20 mouse cellular contexts compared by ENCODE assay signal in the genomic region with DNA sequence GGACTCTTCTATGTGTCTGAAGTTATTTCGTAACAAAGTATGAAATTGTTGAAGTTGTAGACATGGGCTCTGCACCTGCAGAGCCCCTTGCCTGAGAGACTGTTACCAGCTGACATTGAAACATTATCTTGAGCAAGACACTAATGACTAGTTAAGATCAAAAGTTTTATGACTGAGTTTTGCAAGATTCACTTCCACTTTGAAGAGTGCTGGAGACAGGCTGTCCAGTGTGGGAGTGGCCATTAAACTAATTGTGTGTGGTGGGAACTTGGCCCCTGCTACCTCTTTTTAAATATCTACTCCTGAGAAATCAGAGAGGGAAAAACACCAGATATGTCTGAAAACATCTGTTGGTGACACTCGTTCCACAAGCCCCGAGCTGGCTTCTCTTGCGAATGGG. TPM values are rescaled to one million over a fixed set of nuclear protein-coding genes. Genes with fewer than 3 reads are reported as not detected.
"Had no signal": no experiment of that assay in that cellular context is flagged by ENCODE, and none has a peak within 500 bp of the region (broad histone marks: within the 10 kb centered on the region; RNA-seq: fewer than 3 reads in every experiment).

No protein-coding gene starts in this region.

- H3K36me3 ChIP-seq: limb, embryonic 10.5 days; liver, embryonic 12.5 days; lung, embryonic 15.5 days; midbrain, embryonic 10.5 days; midbrain, embryonic 15.5 days; neural tube, embryonic 13.5 days had no signal

- H3K9ac ChIP-seq: liver, embryonic 12.5 days; liver, postnatal 0 days; lung, embryonic 15.5 days; midbrain, embryonic 15.5 days; neural tube, embryonic 13.5 days had no signal

- ATAC-seq: liver, embryonic 12.5 days; liver, postnatal 0 days; midbrain, embryonic 15.5 days had no signal

- H3K4me1 ChIP-seq: liver, embryonic 12.5 days; lung, embryonic 15.5 days; midbrain, embryonic 15.5 days; neural tube, embryonic 13.5 days had no signal

- H3K27ac ChIP-seq: layer of hippocampus, adult 2 months; limb, embryonic 10.5 days; liver, embryonic 12.5 days; lung, embryonic 15.5 days; midbrain, embryonic 10.5 days; midbrain, embryonic 15.5 days; neural tube, embryonic 13.5 days had no signal

- H3K27me3 ChIP-seq: lung, embryonic 15.5 days had no signal

- DNase-seq: kidney, adult 8-10 months; kidney, postnatal 10 days; kidney, postnatal 4 days; liver, postnatal 0 days; lung, postnatal 14 days; right cerebral cortex, postnatal 25 days; thymus, postnatal 14 days had no signal

- H3K4me2 ChIP-seq: liver, embryonic 12.5 days; lung, embryonic 15.5 days; midbrain, embryonic 15.5 days; neural tube, embryonic 13.5 days had no signal

- H3K4me3 ChIP-seq: layer of hippocampus, adult 2 months; limb, embryonic 10.5 days; liver, embryonic 12.5 days; lung, embryonic 15.5 days; midbrain, embryonic 10.5 days; midbrain, embryonic 15.5 days; neural tube, embryonic 13.5 days had no signal

- H3K9me3 ChIP-seq: limb, embryonic 10.5 days; liver, embryonic 12.5 days; lung, embryonic 15.5 days; midbrain, embryonic 10.5 days; midbrain, embryonic 15.5 days; neural tube, embryonic 13.5 days had no signal

RNA-seq across cellular contexts. Expression of gene Svs1, which starts 44.6 kb away (rescaled TPM):
- total RNA-seq: layer of hippocampus, adult 2 months; layer of hippocampus, postnatal 10 days; left cerebral cortex, postnatal 10 days had no signal
- polyA plus RNA-seq: intestine, embryonic 14.5 days; limb, embryonic 10.5 days; limb, embryonic 14.5 days; liver, embryonic 12.5 days; liver, postnatal 0 days; lung, embryonic 15.5 days; midbrain, embryonic 10.5 days; midbrain, embryonic 15.5 days; neural tube, embryonic 13.5 days; small intestine, adult 2 months; stomach, embryonic 16.5 days had no signal

RNA-seq across cellular contexts. Expression of gene Doxl2, which starts 56.5 kb away (rescaled TPM):
- total RNA-seq: layer of hippocampus, adult 2 months; layer of hippocampus, postnatal 10 days; left cerebral cortex, postnatal 10 days had no signal
- polyA plus RNA-seq: intestine, embryonic 14.5 days; limb, embryonic 10.5 days; limb, embryonic 14.5 days; liver, embryonic 12.5 days; liver, postnatal 0 days; lung, embryonic 15.5 days; midbrain, embryonic 10.5 days; midbrain, embryonic 15.5 days; neural tube, embryonic 13.5 days; small intestine, adult 2 months; stomach, embryonic 16.5 days had no signal
